Mouse (Mus musculus) gastrocnemius, postnatal 36 days (tissue): Measurements from ENCODE around the gene Nelfe. TPM values are rescaled to one million over a fixed set of nuclear protein-coding genes. Genes with fewer than 3 reads are reported as not detected.

Experiments
- DNase-seq, 2 experiments: peaks; one replicate each; pipeline ENCODE4 v3.0.0; 2022
- intact Hi-C: fragments of 180-260 bp; cut with DNase I; formaldehyde crosslinking; loops from one replicate; pipeline ENCODE4 v1.15.1; 2025
- total RNA-seq, 2 experiments: library from RNA; stranded (reverse); gene quantifications; 2 replicates each; pipeline ENCODE4 v1.2.3; 2021

Nelfe gene
- total RNA-seq, 2 experiments from 2014 or later, result 8.8 to 9.0 TPM

DNA sequence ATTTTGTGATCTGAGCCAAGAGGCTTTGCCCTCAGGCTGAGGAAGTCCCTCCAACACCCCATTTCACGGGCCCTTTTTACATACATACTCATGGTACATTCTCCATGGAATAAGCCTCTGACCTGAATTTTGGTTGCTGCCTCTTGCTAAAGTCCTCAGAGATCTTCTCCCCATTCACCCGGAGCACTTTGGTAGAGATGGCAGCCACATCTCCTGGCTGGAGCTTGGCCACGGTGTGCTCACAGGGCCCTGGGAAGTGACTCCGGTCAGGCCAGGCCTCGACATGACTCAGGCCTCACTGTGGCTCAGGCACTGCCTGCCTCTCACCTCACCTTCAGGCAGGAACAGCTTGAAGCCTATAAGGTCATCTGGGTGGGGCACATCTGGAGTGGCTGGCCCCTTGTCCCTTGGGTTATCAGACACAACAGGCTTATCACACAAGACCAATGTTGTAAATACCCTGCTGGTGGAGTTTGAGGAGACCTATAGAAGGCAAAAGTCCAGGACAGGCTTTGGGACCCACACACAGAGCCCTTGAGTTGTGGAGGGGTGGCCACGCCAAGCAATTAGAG lies 9.4 kb upstream of the Nelfe start:
- DNase-seq, result no peak
- intact Hi-C loops, result loop anchor here (10.0 kb wide), 1 partner anchor 684 kb away; no protein-coding TSS in a partner anchor

DNA sequence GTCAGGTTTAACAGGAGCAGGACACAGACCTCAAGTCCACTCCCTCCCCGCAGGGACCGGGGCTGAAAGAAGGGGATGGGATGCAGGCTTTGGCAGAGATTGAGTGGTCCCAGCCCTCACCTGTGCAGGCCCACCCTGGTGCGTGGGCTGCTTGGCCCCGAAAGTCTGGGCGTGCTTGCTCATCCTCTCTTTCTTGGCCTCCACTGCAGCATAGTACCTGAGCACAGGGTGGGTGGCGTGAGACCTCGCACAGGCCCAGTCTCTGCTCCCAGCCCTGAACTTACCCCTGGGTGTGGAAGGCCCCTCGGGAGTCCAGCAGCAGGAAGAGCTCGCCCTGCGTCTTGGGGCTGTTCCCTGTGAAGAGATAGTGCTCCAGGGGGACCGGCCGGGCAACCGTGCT lies 5.3 kb upstream of the Nelfe start:
- intact Hi-C loops, result loop anchor here (10.0 kb wide), 1 partner anchor 680 kb away; no protein-coding TSS in a partner anchor
- DNase-seq, result no peak

DNA sequence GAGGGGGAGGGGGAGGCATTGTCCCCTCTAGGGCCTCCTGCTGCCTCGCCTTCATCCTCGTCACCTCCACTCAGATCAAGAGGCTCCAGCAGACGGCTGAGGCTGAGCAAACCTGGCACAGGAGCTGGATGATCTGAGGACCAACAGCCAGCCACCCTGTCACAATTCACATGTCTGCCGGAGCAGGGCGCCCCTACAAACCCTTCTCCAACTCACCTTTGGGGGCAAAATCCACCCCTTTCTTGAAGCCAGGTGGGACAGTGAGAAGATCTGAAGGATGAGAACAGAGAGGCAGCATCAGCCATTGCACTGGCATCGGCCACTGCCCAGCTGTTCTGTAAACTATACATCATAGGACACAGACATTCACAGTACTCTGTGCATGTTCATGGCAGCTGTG lies 3.0 kb upstream of the Nelfe start:
- no peak for DNase-seq
- intact Hi-C loops, result loop anchor here (10.0 kb wide), 1 partner anchor 678 kb away; no protein-coding TSS in a partner anchor

DNA sequence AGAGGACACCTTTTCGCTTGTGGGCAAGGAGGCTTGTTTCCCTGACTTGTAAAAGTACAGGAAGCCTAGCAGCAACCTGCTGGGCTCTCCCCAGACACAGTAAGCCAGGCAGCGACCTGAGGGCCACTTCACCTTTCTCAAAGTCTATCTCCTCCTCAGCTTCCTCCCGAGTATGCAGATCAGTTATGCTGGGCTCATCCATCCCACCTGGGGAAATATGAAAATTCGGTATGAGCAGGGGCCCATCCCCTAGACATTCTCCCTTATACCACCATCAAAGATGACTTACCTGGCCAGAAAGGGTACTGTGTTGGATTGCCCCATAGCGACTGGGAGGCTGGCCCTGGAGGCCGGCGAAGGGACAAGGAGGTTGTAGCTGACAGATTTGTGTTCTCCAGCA lies 2.6 kb upstream of the Nelfe start:
- intact Hi-C loops, result loop anchor here (10.0 kb wide), 1 partner anchor 677 kb away; no protein-coding TSS in a partner anchor
- no peak for DNase-seq

DNA sequence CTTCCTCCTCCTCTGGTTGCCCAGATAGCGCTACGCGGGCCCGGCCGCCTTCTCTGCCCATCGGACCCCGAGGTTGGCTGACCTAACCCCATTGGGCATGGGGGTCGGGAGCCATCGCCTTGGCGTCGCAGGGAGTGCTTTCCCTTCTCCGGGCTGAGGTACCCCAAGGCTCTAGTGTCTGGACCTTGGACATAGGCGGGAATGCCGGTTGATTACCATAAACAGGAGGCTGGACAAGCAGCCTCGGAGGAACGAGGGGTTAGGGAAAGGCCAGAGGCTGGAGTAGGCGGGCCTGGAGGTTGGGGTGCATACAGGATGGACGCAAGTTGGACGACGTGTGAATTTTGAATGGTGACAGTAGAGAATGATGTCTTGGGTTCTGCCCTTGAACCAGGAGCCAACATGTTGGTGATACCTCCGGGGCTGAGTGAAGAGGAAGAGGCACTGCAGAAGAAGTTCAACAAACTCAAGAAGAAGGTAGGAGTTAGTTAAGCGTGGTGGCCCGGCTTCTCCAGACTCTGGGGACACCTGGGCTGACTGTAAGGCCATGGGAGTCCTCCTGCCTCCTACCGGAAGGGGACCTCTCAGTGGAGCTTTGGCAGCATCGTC lies 430 bp downstream of the Nelfe start:
- no peak for DNase-seq
- intact Hi-C loops, result no loop called here

DNA sequence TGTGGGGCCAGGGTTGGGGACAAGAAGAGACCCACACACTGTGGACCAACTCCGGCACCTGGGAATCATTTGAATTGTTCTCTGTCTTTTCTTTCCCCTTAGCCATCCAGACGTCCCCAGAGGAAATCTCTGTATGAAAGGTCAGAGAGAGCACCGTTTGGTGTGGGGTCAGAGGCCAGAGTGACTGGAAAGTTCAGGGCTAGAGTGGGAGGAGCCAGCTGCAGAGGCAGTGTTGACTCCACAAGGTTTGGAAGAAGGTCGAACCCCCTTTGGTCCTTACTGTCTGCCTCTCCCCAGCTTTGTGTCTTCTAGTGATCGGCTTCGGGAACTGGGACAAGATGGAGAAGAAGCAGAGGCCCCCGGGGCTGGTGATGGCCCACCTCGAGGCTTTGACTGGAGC lies 3.3 kb downstream of the Nelfe start:
- intact Hi-C loops, result no loop called here

DNA sequence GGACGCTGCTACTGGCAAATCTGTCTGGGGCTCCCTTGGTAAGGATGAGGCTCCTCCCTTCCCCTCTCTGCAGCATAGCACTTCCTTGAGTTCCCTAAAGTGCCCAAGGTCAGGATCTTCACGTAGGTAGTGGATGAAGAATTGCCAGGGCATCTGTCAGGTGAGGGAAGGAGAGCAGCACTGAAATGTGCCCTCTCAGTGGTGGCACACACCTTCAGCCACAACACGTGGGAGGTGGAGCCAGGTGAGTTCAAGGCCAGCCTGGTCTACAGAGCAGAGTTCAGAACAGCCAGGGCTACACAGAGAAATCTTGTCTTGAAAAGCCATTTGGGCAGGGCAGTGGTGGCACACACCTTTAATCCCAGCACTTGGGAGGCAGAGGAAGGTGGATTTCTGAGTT lies 4.6 kb downstream of the Nelfe start:
- intact Hi-C loops, result loop anchor here (1.0 kb wide), 1 partner anchor 58 kb away; no protein-coding TSS in a partner anchor
- DNase-seq, result no peak

More for the DNA sequence above, 3.3 kb downstream of the Nelfe start:
- DNase-seq, result no peak

DNA sequence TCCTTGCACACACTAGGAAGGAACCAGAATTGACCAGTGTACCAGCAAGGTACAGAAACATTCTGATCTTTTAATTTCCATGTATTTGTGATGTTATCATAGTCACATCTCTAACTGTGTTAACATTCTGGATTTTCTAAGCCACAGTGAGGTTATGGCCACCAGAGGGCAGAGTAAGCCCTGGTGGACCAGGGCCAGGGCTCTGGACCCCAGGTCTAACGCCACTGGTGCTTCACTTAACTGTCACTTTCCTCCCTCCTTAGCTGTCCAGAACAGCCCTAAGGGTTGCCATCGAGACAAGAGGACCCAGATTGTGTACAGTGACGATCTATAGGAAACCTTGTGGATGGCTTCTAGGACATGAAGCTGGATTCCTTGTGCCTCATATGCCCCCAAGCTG lies 5.6 kb downstream of the Nelfe start:
- intact Hi-C loops, result loop anchor here (2.0 kb wide), 1 partner anchor 127 kb away; no protein-coding TSS in a partner anchor
- DNase-seq, result peak in 1 of 2 experiments; percentile 29

DNA sequence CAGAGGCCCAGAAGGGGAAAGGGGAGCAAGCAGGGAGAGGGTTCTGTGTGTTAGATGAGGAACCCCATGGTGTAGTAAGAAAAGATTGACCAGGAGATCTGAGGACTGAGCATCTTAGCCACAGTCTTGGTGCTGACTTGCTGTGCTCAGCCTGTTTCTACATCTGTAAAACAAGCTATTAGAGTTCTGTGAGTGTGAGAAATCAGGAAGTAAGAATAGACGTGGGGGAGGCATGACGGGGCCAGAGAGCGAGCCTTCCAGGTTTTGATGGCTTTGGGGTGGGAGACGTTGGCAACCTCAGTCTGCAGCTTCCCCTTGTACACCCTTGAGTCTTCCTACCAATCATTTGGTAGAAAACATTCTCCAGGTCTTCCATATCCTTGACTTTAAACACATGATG lies 8.5 kb downstream of the Nelfe start:
- no peak for DNase-seq
- intact Hi-C loops, result no loop called here

DNA sequence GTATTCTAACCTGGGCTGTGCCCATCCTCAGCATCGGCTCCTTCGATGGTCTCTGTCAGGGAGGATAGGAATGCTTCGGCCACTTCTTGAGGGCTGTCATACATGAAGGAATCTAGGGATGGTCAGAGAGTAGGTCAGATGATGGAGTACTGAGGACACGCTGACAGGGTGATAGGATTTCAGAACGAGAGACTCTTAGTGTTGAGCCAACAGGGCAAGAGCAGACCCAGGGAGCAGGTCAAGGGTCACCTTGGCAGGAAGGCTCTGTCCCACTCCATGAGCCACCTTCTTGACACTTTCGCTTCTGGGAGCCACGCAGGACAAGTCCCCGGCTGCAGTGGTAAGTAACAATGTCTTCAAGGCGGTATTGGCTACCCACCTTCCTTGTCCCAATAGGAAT lies 10.3 kb downstream of the Nelfe start:
- intact Hi-C loops, result no loop called here
- no peak for DNase-seq

DNA sequence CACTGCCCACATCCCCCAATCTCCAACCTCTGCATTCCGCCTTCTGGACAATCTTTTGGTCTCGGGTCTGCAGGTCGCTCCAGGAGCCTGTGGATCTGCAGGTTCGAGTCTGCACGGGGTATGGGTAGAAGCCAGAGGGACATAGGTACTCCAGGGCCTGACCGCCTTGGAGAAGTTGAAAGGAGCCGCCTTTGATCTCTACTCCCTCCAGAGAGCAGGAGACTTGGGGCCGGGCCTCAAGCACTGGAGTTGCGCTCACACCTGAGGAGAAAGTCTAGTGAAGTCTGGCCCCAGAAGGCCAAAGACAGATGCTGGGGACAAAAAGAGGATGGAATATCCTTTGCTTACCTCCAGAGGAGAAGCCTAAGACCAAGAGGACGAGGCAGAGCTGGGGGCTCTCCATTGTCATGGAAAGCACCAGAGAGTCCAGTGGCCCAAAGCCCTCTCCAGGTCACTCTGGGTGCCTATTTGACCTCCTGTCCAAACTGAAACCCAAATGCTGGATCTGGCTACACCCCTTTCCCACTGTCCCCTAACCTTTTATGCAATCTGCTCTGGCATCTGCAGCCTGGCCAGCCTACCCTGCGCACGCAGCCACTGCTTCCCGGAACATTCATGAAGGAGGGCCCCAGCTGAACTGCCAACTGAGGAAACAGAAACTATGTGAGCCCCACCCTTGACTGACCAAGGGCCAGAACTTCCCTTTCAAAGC lies 11.7 kb downstream of the Nelfe start:
- intact Hi-C loops, result no loop called here
- peak in 1 of 2 experiments; percentile 23 for DNase-seq

DNA sequence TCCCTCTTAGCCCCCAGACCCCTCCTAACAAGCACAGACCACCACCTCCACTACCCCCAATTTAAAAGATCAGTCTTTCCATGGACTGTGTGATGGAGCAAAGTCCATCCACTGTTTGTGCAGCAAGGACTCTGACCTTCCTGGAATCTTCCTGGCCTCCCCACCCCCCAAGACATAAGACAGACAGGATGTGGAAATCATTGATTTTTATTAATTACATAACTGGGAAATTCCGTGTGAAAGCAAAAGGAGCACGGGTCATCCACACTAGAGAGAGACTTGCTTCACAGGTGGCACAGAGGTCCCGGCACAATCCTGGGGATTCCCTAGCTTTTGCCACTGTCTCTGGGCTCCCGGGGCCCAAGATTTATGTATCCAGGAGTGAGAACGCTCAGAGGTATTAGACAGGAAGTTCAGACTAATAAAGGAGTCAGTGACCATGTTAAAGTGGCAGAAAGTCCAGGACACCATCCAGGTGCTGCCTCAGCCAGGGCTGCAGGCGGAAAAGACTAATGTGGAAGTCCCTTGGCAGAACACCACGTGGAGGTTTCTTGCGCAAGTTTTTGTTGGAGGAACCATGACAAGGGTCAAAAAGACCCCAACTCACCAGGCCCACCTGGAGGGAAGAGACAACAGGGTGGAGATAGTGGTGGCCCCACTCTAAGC lies 12.4 kb downstream of the Nelfe start, which contains the start of gene Cfb:
TSS of gene Cfb (minus strand) at position 103 of the 666 bp plus-strand sequence.
- intact Hi-C loops, result no loop called here
- DNase-seq, result no peak

DNA sequence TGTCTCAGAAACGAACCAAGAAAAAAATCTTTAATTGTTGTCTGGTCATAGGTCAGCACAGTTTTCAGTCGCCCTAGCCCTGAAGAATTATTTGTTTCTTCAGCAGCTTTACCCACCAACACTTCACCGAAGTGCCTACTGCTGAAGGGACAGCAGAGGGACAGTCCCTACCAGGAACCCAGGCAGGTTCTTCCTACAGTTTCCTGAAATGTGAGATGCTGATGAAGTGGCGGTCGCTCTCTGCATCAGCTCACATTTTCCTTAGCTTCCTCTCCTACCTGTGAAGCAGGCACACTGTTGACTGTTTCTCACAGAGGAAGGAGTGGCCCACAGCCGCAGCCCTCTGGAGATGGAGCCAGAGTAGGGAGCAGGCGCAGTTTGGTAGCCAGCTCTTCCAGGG lies 15.8 kb downstream of the Nelfe start:
- DNase-seq, result no peak

DNA sequence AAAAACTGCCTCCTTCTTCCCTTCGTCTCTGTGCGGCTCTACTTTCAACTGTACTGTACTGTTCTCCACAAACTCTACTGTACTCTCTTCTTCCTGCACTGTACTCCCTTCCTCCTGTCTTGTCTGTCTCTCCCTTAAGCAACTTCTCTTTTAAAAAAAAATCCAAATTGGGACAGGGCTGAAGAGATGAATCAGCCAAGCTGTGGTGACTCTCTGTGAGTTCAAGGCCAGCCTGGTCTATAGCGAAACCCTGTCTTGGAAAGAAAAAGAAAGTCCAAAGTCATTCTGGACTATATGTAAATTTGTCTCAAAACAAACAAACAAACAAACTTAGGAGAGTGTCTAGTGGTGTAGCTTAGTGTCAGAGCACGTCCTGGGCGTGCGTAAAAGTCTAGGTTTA lies 24.1 kb downstream of the Nelfe start:
- intact Hi-C loops, result no loop called here
- no peak for DNase-seq

More for the DNA sequence above, 15.8 kb downstream of the Nelfe start:
- intact Hi-C loops, result no loop called here

DNA sequence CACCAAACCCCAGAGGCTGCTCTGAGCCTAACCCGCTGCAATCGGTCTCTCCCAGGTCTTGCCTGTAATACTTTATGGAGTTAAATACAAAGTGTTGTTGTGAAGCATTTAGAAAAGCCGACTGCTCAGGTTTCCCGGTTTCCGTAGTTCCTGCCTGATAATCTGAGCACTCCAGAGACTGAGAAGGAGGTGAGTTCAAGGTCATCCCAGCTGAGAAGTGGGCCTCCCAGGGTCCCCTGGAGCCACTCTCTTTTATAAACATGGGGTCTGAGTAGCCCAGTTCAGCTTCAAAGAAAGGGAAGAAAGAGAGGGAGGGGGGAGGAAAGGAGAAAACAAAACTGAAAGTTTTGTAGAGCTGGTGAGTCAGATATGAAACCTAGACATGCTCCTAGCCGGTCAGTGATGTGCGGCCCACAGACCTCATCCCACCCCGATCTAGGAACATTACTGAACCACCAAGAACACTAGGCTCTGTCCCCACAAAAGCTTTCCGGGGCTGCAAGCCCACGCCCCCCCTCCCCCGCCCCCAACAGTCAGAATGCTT lies 29.2 kb downstream of the Nelfe start, which contains the start of gene Zbtb12:
TSS of gene Zbtb12 (plus strand) at position 148 of the 544 bp plus-strand sequence.
- intact Hi-C loops, result no loop called here
- no peak for DNase-seq

DNA sequence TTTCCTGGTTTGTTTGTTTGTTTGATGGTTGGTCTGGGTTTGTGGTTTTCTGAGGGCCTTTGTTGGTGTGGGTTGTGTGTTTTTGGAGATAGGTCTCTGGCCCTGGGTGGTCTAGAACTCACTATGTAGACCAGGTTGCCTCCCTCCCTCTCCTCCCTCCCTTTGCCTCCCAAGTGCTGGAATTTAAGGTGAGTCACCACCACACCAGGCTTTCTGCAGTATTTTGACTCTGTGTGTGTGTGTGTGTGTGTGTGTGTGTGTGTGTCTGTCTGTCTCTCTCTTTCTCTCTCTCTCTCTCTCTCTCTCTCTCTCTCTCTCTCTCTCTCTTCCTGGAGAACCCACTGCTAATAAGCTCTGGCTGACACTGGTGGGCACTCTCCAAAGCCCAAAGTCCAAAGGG lies 31.0 kb downstream of the Nelfe start:
- intact Hi-C loops, result no loop called here
- no peak for DNase-seq

DNA sequence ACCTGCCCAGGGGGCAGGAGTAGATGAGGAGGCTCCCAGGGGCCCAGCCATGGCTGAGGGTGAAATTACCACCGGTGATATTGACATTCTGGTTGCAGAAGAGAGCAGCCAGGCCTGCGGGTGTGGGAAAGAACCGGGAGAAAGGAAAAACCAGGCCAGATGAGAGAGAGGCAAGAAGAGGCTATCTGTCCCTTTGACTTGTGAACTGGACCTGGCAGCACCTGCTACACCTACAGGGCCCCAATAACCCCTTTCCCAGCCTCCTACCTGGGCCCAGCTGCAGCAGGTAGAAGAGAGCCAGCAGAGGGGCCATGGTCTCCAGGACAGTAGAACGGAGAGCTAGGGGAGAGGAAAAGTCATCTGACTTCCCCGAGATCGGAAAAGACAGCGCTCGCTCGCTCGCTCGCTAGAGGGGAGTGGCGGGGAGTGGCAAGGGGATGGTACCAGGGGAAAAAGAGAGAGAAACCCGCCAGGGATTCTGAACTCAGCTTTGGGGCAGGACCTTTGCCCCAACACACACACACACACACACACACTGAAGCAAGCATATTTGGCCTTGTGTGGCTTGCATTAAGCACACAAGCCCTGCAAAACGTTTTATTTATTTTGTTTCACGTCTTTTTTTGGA lies 31.6 kb downstream of the Nelfe start, which contains the start of gene Gm20547:
TSS of gene Gm20547 (minus strand) at position 360 of the 628 bp plus-strand sequence.
- no peak for DNase-seq
- intact Hi-C loops, result no loop called here

DNA sequence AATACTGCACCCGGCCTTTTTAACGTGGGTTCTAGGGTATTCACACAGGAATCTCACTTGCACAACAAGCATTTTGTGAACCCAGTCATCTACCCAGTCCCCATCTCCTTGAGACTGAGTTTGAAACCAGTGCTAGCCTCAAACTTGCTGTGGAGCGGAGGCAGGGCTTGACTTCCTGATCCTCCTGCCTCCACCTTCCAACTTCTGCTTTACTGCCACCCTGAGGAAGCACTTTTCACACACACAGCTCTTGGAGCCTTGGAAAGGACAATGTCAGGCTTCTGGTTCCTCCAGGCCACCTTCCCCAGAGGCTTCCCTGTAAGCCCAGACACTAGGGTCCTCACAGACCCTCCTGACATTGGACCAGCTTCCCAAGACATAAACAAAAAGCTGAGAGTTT lies 33.1 kb downstream of the Nelfe start:
- intact Hi-C loops, result no loop called here
- DNase-seq, result no peak

DNA sequence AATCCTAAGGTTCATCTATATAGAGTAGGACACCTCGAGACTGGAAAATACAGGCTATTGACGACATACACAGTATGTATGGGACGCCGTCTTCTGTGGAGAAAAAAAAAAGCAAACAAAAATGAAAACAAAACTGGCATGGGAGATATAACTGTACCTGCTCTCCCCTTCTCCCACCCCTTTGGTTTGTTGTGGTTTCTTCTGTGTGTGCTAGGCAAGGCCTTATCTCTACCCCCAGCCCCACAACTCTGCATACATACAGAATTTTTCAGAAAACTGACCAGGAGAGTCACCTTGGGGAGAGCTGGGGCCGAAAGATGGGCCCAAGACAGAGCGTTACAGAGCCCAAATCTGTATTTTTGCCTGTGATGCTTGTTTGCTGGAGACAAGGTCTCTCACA lies 34.5 kb downstream of the Nelfe start:
- intact Hi-C loops, result no loop called here
- no peak for DNase-seq

DNA sequence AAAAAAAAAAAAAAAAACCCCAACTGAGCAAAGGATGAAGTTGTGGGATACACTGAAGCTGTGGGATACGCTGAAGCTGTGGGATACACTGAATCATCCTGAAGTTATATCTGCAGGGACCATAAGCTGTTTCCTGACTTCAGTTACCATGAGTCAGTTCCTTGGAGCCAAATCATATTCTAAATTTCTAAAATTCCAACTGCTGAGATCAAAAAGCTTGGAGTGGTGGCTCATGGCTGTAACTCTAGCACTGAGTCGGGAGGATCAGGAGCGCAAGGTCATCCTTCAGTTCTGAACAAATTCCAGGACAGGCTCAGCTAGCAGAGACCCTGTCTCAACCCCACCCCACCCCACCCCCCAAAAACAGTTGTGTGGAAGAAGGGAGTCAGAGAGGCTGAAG lies 35.4 kb downstream of the Nelfe start:
- DNase-seq, result no peak
- intact Hi-C loops, result no loop called here
